Mouse (Mus musculus): ENCODE measurements around the gene Anks6. TPM values are rescaled to one million over a fixed set of nuclear protein-coding genes. Genes with fewer than 3 reads are reported as not detected.

The Anks6 gene
- polyA plus RNA-seq, 1 experiment from 2014 or later, result 1.8 TPM

- H3K9me3 ChIP-seq, result no peaks in the 10 kb centered on the region
- no peaks in the 10 kb centered on the region for H3K36me3 ChIP-seq
- WGBS, result 76% methylated on average over 6 of the region's 6 CpGs
- H3K4me1 ChIP-seq, result peaks cover 15% of the 10 kb centered on the region
- no peak overlapping the region for H3K27ac ChIP-seq (replicated peaks)
- H3K9ac ChIP-seq, result no peak overlapping the region
- no peak for ATAC-seq (ENCODE audit: extremely low read depth, insufficient number of reproducible peaks, low FRiP score, low TSS enrichment)
- no peak overlapping the region for H3K4me3 ChIP-seq
- peaks cover 81% of the 10 kb centered on the region for H3K27me3 ChIP-seq (replicated peaks)
- H3K4me2 ChIP-seq, result no peak overlapping the region
Measured at GRCm38 (mm10) chr4:46987809-46988208, 69.4 kb downstream of the Anks6 start.

DNA sequence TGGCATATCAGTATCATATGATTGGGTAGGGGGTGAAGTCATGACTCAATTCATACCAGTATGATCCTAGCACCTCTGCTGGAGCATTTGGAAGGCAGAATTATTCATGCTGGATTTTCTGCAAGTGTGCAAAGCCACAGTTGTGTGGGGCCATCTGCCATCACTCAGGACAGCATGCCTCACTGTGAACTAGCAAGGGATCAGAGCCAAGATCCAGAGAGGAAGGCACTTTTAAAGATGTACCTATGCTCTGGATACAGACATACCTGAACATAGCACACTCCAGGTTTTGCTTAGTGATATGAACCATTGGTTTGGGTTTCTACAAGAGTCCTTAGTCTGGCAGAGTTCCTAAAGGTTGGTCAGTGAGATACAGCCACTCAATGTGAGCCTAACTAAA is 71.2 kb downstream of the Anks6 start:
- no peak overlapping the region for H3K9ac ChIP-seq
- H3K27me3 ChIP-seq (replicated peaks), result peaks cover 78% of the 10 kb centered on the region
- no peak for ATAC-seq (ENCODE audit: extremely low read depth, insufficient number of reproducible peaks, low FRiP score, low TSS enrichment)
- H3K4me1 ChIP-seq, result peaks cover 6% of the 10 kb centered on the region
- no peak overlapping the region for H3K4me3 ChIP-seq
- H3K36me3 ChIP-seq, result no peaks in the 10 kb centered on the region
- no peak overlapping the region for H3K27ac ChIP-seq (replicated peaks)
- H3K9me3 ChIP-seq, result no peaks in the 10 kb centered on the region
- H3K4me2 ChIP-seq, result no peak overlapping the region

DNA sequence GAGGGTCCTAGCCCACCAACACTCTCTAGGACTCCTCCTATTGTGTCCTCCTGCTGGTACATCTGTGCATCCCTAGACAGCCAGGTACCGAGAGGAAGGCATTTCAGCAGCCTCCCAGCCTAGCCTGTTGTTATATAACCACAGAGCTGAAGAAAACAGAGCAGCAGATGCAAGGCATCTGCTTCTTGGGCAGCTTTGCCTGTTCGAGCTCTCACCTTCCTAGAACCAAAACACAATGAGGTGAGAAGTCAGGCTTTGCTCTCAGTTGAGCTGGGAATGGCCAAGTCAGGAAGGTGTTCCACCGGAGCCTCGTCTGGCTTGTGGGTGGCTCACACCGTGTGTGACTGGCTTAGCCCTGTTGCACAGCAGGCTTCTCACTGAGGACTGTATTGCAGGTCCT is 74.3 kb downstream of the Anks6 start:
- H3K27ac ChIP-seq (replicated peaks), result no peak overlapping the region
- peaks cover 57% of the 10 kb centered on the region for H3K27me3 ChIP-seq (replicated peaks)
- H3K4me2 ChIP-seq, result no peak overlapping the region
- no peaks in the 10 kb centered on the region for H3K4me1 ChIP-seq
- WGBS, result 49% methylated on average over 5 of the region's 5 CpGs
- no peaks in the 10 kb centered on the region for H3K36me3 ChIP-seq
- no peak for ATAC-seq (ENCODE audit: extremely low read depth, insufficient number of reproducible peaks, low FRiP score, low TSS enrichment)
- no peak overlapping the region for H3K4me3 ChIP-seq
- no peaks in the 10 kb centered on the region for H3K9me3 ChIP-seq
- no peak overlapping the region for H3K9ac ChIP-seq

DNA sequence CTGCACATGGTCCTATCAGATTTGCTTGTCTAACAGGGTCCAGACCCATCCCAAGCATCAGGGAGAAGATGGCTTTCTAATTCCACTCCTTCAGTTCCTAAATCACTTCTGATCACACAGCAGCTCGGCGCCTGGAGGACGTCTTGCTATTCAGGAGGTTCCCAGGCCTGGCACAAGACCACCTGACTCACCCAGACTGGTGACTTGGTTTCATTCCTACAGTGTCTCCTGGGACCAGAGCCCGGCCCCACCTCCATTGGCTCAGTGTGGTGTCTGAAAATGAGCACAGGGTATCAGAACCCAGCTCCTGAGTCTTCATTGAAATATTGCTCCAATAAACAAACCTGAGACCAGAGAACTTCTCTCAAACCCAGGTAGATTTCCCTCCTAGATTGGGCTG is 75.1 kb downstream of the Anks6 start:
- Histone ChIP-seq H3K4me2 (no peak overlapping the region), H3K9ac (no peak overlapping the region), H3K4me1 (no peaks in the 10 kb centered on the region), H3K4me3 (no peak overlapping the region), H3K27ac (replicated peaks) (no peak overlapping the region), H3K36me3 (no peaks in the 10 kb centered on the region), H3K9me3 (no peaks in the 10 kb centered on the region), H3K27me3 (replicated peaks) (peaks cover 51% of the 10 kb centered on the region)
- 84% methylated on average over 4 of the region's 4 CpGs for WGBS
- ATAC-seq (ENCODE audit: extremely low read depth, insufficient number of reproducible peaks, low FRiP score, low TSS enrichment), result no peak

DNA sequence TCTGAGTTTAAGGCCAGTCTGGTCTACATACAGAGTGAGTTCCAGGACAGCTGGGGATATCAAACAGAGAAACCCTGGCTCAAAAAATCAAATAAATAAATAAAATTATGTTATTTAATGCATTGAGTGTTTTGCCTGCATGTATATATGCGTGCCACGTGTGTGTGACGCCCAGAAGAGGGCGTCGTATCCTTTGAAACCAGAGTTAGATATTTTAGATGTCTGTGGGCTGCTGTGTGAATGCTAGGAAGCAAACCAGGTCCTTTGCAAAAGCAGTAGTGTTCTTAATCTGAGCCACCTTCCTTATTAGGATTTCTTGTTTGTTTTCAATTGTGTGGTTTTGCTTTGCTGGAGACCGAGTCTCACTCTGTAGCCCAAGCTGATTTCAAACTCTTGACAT is 78.9 kb downstream of the Anks6 start:
- no peak overlapping the region for H3K27ac ChIP-seq (replicated peaks)
- ATAC-seq (ENCODE audit: extremely low read depth, insufficient number of reproducible peaks, low FRiP score, low TSS enrichment), result no peak
- no peak overlapping the region for H3K4me3 ChIP-seq
- H3K4me1 ChIP-seq, result no peaks in the 10 kb centered on the region
- no peaks in the 10 kb centered on the region for H3K9me3 ChIP-seq
- no peak overlapping the region for H3K4me2 ChIP-seq
- no peak overlapping the region for H3K9ac ChIP-seq
- WGBS, result 75% methylated on average over 6 of the region's 6 CpGs
- peaks cover 37% of the 10 kb centered on the region for H3K27me3 ChIP-seq (replicated peaks)
- H3K36me3 ChIP-seq, result no peaks in the 10 kb centered on the region

DNA sequence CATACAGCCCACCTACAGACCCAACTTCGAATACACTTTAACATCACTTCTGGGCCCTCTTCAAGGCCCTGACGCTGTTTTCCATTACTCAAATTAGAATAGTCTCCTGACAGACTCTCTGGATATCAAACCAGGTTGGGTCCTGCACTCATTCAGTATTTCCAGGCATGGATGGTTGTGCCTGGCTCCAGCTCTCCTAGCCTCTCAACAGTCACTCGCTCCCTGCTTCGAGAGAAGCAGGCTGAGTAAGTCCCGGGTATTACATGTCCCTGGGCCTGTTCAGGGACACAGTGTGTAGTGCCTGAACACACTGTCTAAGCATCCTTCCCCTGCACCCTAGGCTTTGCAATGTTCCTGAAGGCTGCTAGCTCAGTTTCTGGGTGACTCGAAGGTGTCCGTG is 80.1 kb downstream of the Anks6 start:
- Histone ChIP-seq H3K36me3 (no peaks in the 10 kb centered on the region), H3K4me2 (no peak overlapping the region), H3K9me3 (no peaks in the 10 kb centered on the region), H3K4me1 (no peaks in the 10 kb centered on the region), H3K27ac (replicated peaks) (no peak overlapping the region), H3K4me3 (no peak overlapping the region), H3K9ac (no peak overlapping the region), H3K27me3 (replicated peaks) (peaks cover 25% of the 10 kb centered on the region)
- WGBS, result 81% methylated on average over 7 of the region's 7 CpGs
- ATAC-seq (ENCODE audit: extremely low read depth, insufficient number of reproducible peaks, low FRiP score, low TSS enrichment), result no peak

- H3K36me3 ChIP-seq, result no peaks in the 10 kb centered on the region
- H3K9me3 ChIP-seq, result no peaks in the 10 kb centered on the region
- ATAC-seq (ENCODE audit: extremely low read depth, insufficient number of reproducible peaks, low FRiP score, low TSS enrichment), result no peak
- 49% methylated on average over 11 of the region's 11 CpGs for WGBS
- no peak overlapping the region for H3K27ac ChIP-seq (replicated peaks)
- no peak overlapping the region for H3K4me3 ChIP-seq
- H3K9ac ChIP-seq, result no peak overlapping the region
- no peaks in the 10 kb centered on the region for H3K4me1 ChIP-seq
- H3K4me2 ChIP-seq, result no peak overlapping the region
- H3K27me3 ChIP-seq (replicated peaks), result peaks cover 24% of the 10 kb centered on the region; the same call in 1 of the 2 replicates
Measured at GRCm38 (mm10) chr4:46976671-46977071, 80.6 kb downstream of the Anks6 start.

DNA sequence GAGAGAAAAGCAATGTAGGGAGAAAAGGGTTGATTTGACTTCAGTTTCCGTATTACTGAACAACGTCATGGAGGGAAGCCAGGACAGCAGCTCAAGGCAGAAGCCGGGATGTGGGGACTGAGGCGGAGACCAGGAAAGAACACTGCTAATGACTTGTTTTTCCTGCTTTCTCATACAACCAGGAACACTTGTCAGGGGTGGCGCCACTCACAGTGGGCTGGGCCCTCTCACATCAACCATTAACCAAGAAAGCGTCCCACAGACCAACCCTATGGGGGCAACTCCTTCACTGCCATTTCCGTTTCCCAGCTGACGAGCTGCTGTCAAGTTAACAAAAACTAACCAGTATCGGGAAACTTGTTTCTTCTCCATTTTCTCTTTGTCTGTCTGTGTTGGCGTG is 83.9 kb downstream of the Anks6 start:
- Histone ChIP-seq H3K4me2 (no peak overlapping the region), H3K4me3 (no peak overlapping the region), H3K36me3 (no peaks in the 10 kb centered on the region), H3K27ac (replicated peaks) (no peak overlapping the region), H3K4me1 (no peaks in the 10 kb centered on the region), H3K9ac (no peak overlapping the region), H3K9me3 (no peaks in the 10 kb centered on the region), H3K27me3 (replicated peaks) (peaks cover 8% of the 10 kb centered on the region; the same call in 1 of the 2 replicates)
- no peak for ATAC-seq (ENCODE audit: extremely low read depth, insufficient number of reproducible peaks, low FRiP score, low TSS enrichment)
- 66% methylated on average over 10 of the region's 10 CpGs for WGBS

GRCm38 (mm10) chr4:46967981-46968380 is 89.2 kb downstream of the Anks6 start:
- no peaks in the 10 kb centered on the region for H3K4me1 ChIP-seq
- H3K27me3 ChIP-seq (replicated peaks), result no peaks in the 10 kb centered on the region
- H3K9me3 ChIP-seq, result no peaks in the 10 kb centered on the region
- WGBS, result 79% methylated on average over 10 of the region's 10 CpGs
- H3K9ac ChIP-seq, result no peak overlapping the region
- H3K4me2 ChIP-seq, result no peak overlapping the region
- no peaks in the 10 kb centered on the region for H3K36me3 ChIP-seq
- no peak overlapping the region for H3K27ac ChIP-seq (replicated peaks)
- ATAC-seq (ENCODE audit: extremely low read depth, insufficient number of reproducible peaks, low FRiP score, low TSS enrichment), result no peak
- no peak overlapping the region for H3K4me3 ChIP-seq

GRCm38 (mm10) chr4:46966551-46966950 is 90.7 kb downstream of the Anks6 start:
- H3K4me1 ChIP-seq, result no peaks in the 10 kb centered on the region
- no peak overlapping the region for H3K4me2 ChIP-seq
- no peaks in the 10 kb centered on the region for H3K27me3 ChIP-seq (replicated peaks)
- H3K4me3 ChIP-seq, result no peak overlapping the region
- ATAC-seq (ENCODE audit: extremely low read depth, insufficient number of reproducible peaks, low FRiP score, low TSS enrichment), result no peak
- H3K36me3 ChIP-seq, result no peaks in the 10 kb centered on the region
- no peaks in the 10 kb centered on the region for H3K9me3 ChIP-seq
- no peak overlapping the region for H3K9ac ChIP-seq
- H3K27ac ChIP-seq (replicated peaks), result no peak overlapping the region

Other genes with a start within 250 kb of the Anks6 start
- 0.05 and 0.06 TPM in 2 replicates for gene Gabbr2, start 65.6 kb downstream of the Anks6 start, polyA plus RNA-seq (2015; fragmentation: Nextera tagmentation; extraction: Ambion mirVana)
- gene Galnt12, start 34.5 kb upstream of the Anks6 start, polyA plus RNA-seq (2015; fragmentation: Nextera tagmentation; extraction: Ambion mirVana), result 1.4 and 1.6 TPM in 2 replicates
- 4.7 and 6.4 TPM in 2 replicates for gene Col15a1, start 150.7 kb upstream of the Anks6 start, polyA plus RNA-seq (2015; fragmentation: Nextera tagmentation; extraction: Ambion mirVana)

All from heart, embryonic 13.5 days (tissue).